Mouse (Mus musculus): Measurements from ENCODE around the gene Spag9. TPM values are rescaled to one million over a fixed set of nuclear protein-coding genes. Genes with fewer than 3 reads are reported as not detected.

The Spag9 gene
- polyA plus RNA-seq, 1 experiment from 2014 or later: 89.6 TPM

DNA sequence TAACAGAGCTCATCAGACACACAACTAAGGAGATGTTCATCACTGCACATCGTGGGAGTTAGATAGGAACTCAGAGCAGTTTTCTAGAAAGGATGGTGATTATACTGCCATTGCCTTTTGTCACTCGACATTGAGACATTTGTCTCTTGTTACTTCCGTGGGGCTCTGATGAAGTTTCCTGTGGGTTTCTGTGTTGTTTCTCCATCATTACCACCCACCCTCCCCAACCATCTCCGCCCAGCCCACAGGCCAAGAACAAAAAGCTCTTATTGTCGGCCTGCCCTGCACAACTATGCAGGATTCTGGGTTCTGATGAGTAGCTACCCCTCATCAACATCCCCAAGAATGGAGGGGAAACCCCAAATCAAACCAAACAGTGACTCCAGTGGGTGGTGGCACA lies 173.7 kb downstream of the Spag9 start:
- DNase-seq (ENCODE audit: low spot score) (no peak), ATAC-seq (no peak)
- 80% methylated on average over 5 of the region's 5 CpGs for WGBS
- Histone ChIP-seq H3K4me2 (ENCODE audit: low read length) (no peak overlapping the region), H3K9me3 (replicated peaks; ENCODE audit: control insufficient read depth, low read length) (no peaks in the 10 kb centered on the region), H3K27ac (ENCODE audit: low read depth, low read length) (no peak overlapping the region), H3K4me1 (ENCODE audit: control insufficient read depth, insufficient read depth, low read length) (0 out of 2 replicates have a peak, but pooled peaks cover 3% of the 10 kb centered on the region), H3K27me3 (replicated peaks; ENCODE audit: control insufficient read depth, insufficient read depth, low read length) (no peaks in the 10 kb centered on the region), H3K9ac (ENCODE audit: low read length) (no peak overlapping the region), H3K4me3 (ENCODE audit: low read depth, low read length) (no peak overlapping the region), H3K36me3 (ENCODE audit: control insufficient read depth, insufficient read depth, low read length) (no peaks in the 10 kb centered on the region)

DNA sequence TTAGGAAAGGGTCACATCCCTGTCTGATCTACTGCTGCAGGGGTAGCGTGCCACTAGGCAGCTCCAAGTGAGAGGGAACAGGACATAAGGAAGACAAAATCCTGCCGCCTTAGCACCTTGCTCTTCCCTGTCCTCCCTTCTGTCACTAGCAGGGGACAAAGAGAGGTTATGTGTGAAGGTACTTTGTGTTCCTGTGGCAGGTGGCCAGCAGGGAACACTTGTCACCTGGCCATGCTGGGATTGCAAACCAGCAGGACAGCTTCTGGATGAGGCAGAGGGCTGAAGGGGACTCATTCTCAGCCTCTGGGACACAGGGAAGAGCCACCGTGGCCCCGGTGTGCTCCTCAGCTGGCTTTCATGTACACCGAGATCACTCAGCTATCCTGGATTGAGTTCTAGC lies 175.8 kb downstream of the Spag9 start:
- 86% methylated on average over 5 of the region's 5 CpGs for WGBS
- Histone ChIP-seq H3K9ac (ENCODE audit: low read length) (no peak overlapping the region), H3K36me3 (ENCODE audit: control insufficient read depth, insufficient read depth, low read length) (no peaks in the 10 kb centered on the region), H3K27ac (ENCODE audit: low read depth, low read length) (no peak overlapping the region), H3K4me2 (ENCODE audit: low read length) (no peak overlapping the region), H3K4me1 (ENCODE audit: control insufficient read depth, insufficient read depth, low read length) (peaks cover 8% of the 10 kb centered on the region), H3K4me3 (ENCODE audit: low read depth, low read length) (no peak overlapping the region), H3K9me3 (replicated peaks; ENCODE audit: control insufficient read depth, low read length) (no peaks in the 10 kb centered on the region), H3K27me3 (replicated peaks; ENCODE audit: control insufficient read depth, insufficient read depth, low read length) (no peaks in the 10 kb centered on the region)
- DNase-seq (ENCODE audit: low spot score) (no peak), ATAC-seq (no peak)

DNA sequence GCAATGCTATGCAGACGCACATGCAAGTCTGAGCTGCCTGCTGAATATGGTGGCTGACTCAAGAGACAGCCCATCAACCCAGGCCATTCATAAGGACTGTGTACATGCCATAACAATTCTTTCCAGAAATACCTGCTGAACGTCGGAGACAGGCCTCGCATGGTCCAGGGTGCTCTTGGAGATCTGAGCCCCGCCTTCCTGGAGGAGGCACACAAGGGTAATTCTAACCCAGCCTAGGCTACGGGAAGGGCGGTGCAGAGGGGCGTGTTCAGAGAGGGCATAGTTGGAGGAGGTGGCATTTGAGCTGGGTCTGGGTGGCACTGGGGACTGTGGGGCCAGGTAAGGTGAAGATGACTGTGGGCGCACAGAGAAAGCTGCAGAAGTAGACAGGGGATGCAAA lies 176.3 kb downstream of the Spag9 start:
- Histone ChIP-seq H3K9ac (ENCODE audit: low read length) (no peak overlapping the region), H3K36me3 (ENCODE audit: control insufficient read depth, insufficient read depth, low read length) (no peaks in the 10 kb centered on the region), H3K27me3 (replicated peaks; ENCODE audit: control insufficient read depth, insufficient read depth, low read length) (no peaks in the 10 kb centered on the region), H3K4me1 (ENCODE audit: control insufficient read depth, insufficient read depth, low read length) (peaks cover 8% of the 10 kb centered on the region), H3K27ac (ENCODE audit: low read depth, low read length) (no peak overlapping the region), H3K4me2 (ENCODE audit: low read length) (no peak overlapping the region), H3K4me3 (ENCODE audit: low read depth, low read length) (no peak overlapping the region), H3K9me3 (replicated peaks; ENCODE audit: control insufficient read depth, low read length) (no peaks in the 10 kb centered on the region)
- no peak for DNase-seq (ENCODE audit: low spot score)
- 78% methylated on average over 9 of the region's 9 CpGs for WGBS
- ATAC-seq: no peak

DNA sequence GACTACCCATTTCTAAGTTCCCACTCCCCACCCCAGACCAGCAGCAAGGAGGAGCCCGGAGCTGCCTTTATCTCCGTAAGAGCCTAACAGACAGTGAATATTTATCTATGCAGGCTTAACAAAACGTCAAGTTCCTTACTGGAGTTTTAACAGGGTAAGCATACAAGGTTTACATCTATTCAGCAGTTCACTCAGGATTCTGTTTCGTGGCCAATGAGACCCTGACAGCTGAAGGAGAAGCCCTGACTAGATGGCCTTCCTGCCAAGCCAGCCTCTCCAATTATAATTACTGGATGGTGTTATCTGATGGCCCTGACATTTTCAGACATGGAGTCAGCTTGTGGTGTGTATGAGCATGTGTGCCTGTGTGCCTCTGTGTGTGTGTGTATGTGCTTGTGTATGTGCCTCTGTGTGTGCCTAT lies 177.8 kb downstream of the Spag9 start:
- Histone ChIP-seq H3K27ac (ENCODE audit: low read depth, low read length) (no peak overlapping the region), H3K4me1 (ENCODE audit: control insufficient read depth, insufficient read depth, low read length) (peaks cover 6% of the 10 kb centered on the region), H3K36me3 (ENCODE audit: control insufficient read depth, insufficient read depth, low read length) (no peaks in the 10 kb centered on the region), H3K4me2 (ENCODE audit: low read length) (no peak overlapping the region), H3K27me3 (replicated peaks; ENCODE audit: control insufficient read depth, insufficient read depth, low read length) (no peaks in the 10 kb centered on the region), H3K4me3 (ENCODE audit: low read depth, low read length) (no peak overlapping the region), H3K9me3 (replicated peaks; ENCODE audit: control insufficient read depth, low read length) (no peaks in the 10 kb centered on the region), H3K9ac (ENCODE audit: low read length) (no peak overlapping the region)
- 52% methylated on average over 4 of the region's 4 CpGs for WGBS
- ATAC-seq (no peak), DNase-seq (ENCODE audit: low spot score) (no peak)

DNA sequence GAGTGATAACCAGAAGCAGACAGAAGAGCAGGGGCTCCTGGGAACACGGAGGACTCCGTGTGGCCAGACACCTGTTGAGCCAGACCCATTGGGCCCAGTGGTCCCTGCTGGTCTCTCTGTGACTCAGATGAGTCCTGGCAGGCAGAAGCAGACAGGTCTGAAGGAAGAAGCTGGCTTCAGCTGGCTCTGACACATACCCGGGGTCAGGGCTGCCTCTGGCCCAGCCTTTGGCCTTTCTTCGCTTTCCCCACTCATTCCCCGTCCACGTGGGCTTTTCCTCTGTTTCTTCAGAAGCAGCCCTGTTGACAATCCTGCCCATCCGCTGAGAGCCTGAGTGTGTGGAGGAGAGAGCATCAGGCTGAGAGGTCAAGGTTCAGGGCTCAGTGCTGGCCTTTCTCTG lies 179.4 kb downstream of the Spag9 start:
- H3K9ac ChIP-seq (ENCODE audit: low read length): no peak overlapping the region
- H3K27me3 ChIP-seq (replicated peaks; ENCODE audit: control insufficient read depth, insufficient read depth, low read length): no peaks in the 10 kb centered on the region
- no peak overlapping the region for H3K4me3 ChIP-seq (ENCODE audit: low read depth, low read length)
- WGBS: 69% methylated on average over 7 of the region's 7 CpGs
- H3K4me1 ChIP-seq (ENCODE audit: control insufficient read depth, insufficient read depth, low read length): peaks cover 6% of the 10 kb centered on the region
- H3K27ac ChIP-seq (ENCODE audit: low read depth, low read length): peak overlapping the region; percentile 59; the same call in 1 of the 2 replicates
- no peak overlapping the region for H3K4me2 ChIP-seq (ENCODE audit: low read length)
- no peaks in the 10 kb centered on the region for H3K36me3 ChIP-seq (ENCODE audit: control insufficient read depth, insufficient read depth, low read length)
- H3K9me3 ChIP-seq (replicated peaks; ENCODE audit: control insufficient read depth, low read length): no peaks in the 10 kb centered on the region
- 0 out of 2 replicates have a peak, but pooled peaks have one; percentile 12 for ATAC-seq
- no peak for DNase-seq (ENCODE audit: low spot score)

Other genes starting within 250 kb of the Spag9 start
- gene Utp18, start 110.3 kb upstream of the Spag9 start, polyA plus RNA-seq (2014; fragmentation: Nextera tagmentation; extraction: Ambion mirVana): 34.3 and 38.8 TPM in 2 replicates
- gene Mbtd1, start 110.2 kb upstream of the Spag9 start, polyA plus RNA-seq (2014; fragmentation: Nextera tagmentation; extraction: Ambion mirVana): 25.1 and 27.2 TPM in 2 replicates
- 107 and 124 TPM in 2 replicates for gene Nme2, start 39.8 kb upstream of the Spag9 start, polyA plus RNA-seq (2014; fragmentation: Nextera tagmentation; extraction: Ambion mirVana)
- gene Gm20390, start 27.8 kb upstream of the Spag9 start, polyA plus RNA-seq (2014; fragmentation: Nextera tagmentation; extraction: Ambion mirVana): 359 and 434 TPM in 2 replicates
- 391 and 476 TPM in 2 replicates for gene Nme1, start 27.6 kb upstream of the Spag9 start, polyA plus RNA-seq (2014; fragmentation: Nextera tagmentation; extraction: Ambion mirVana)
- gene Tob1, start 215.4 kb downstream of the Spag9 start, polyA plus RNA-seq (2014; fragmentation: Nextera tagmentation; extraction: Ambion mirVana): 32.4 and 37.5 TPM in 2 replicates
- 3.7 and 4.2 TPM in 2 replicates for gene Wfikkn2, start 249.9 kb downstream of the Spag9 start, polyA plus RNA-seq (2014; fragmentation: Nextera tagmentation; extraction: Ambion mirVana)

All from forebrain, embryonic 14.5 days (tissue).